Mouse (Mus musculus) stomach, embryonic 15.5 days (tissue): ENCODE data around the gene Rad51. TPM values are rescaled to one million over a fixed set of nuclear protein-coding genes. Genes with fewer than 3 reads are reported as not detected.
A peak's percentile ranks its signal among the peaks of the same experiment; 100 is the strongest.

ENCODE experiments used
- ATAC-seq: fragments of 200-750 bp; cut with Nextera tagmentation; 2 replicates; pipeline ENCODE4 v1.8.0; 2017; ENCODE audit warnings: low read depth, moderate number of reproducible peaks, moderate TSS enrichment; ENCODE audit not compliant: insufficient read depth, low FRiP score
- H3K27ac ChIP-seq: fragments of 300-500 bp; sonication (generic); 2 replicates; pipeline ENCODE4 v1.5.1; 2015; ENCODE audit warnings: mild to moderate bottlenecking, inconsistent platforms
- H3K27me3 ChIP-seq: fragments of 300-500 bp; sonication (generic); replicated peaks from 2 replicates; pipeline ENCODE4 v1.6.1; 2015; ENCODE audit warnings: inconsistent platforms
- H3K36me3 ChIP-seq: fragments of 300-500 bp; sonication (generic); 2 replicates; pipeline ENCODE4 v1.6.1; 2015; ENCODE audit warnings: inconsistent platforms
- H3K4me1 ChIP-seq: fragments of 300-500 bp; sonication (generic); 2 replicates; pipeline ENCODE4 v1.6.1; 2015; ENCODE audit warnings: inconsistent platforms
- H3K4me2 ChIP-seq: fragments of 300-500 bp; sonication (generic); 2 replicates; pipeline ENCODE4 v1.6.1; 2015; ENCODE audit warnings: mild to moderate bottlenecking, inconsistent platforms
- H3K4me3 ChIP-seq: fragments of 300-500 bp; sonication (generic); replicated peaks from 2 replicates; pipeline ENCODE4 v1.5.1; 2015; ENCODE audit warnings: inconsistent platforms
- H3K9ac ChIP-seq: fragments of 300-500 bp; sonication (generic); 2 replicates; pipeline ENCODE4 v1.6.1; 2015; ENCODE audit warnings: inconsistent platforms
- H3K9me3 ChIP-seq: fragments of 300-500 bp; sonication (generic); 2 replicates; pipeline ENCODE4 v1.6.1; 2016; ENCODE audit warnings: inconsistent platforms
- WGBS: fragments of 180-500 bp; shearing (Covaris S2); methylation state at CpG from one replicate; pipeline ENCODE4 v1.1.7; 2015; 5-methylcytosine and 5-hydroxymethylcytosine counted together
- polyA plus RNA-seq: library from polyadenylated mRNA; unstranded; fragments of >200 nt; fragmentation: Nextera tagmentation; extraction: Ambion mirVana; gene quantifications from 2 replicates; pipeline ENCODE4 v1.2.1, GENCODE M21; 2015

Gene Rad51
- polyA plus RNA-seq, 1 experiment from 2014 or later: 42.1 TPM

GRCm38 (mm10) chr2:119166901-119167865 is 54.6 kb downstream of the Rad51 start, which contains the start of gene Gchfr:
Gene Gchfr (plus strand): TSS chr2:119167773.
- Histone ChIP-seq H3K9me3 (no peaks in the 10 kb centered on the region), H3K4me1 (peaks cover 16% of the 10 kb centered on the region), H3K27ac (no peak within 1 kb of the TSS), H3K27me3 (no peaks in the 10 kb centered on the region), H3K4me3 (peak within 1 kb of the TSS; percentile 57), H3K36me3 (0 out of 2 replicates have a peak, but pooled peaks cover 4% of the 10 kb centered on the region), H3K4me2 (peak within 1 kb of the TSS; percentile 100), H3K9ac (peak within 1 kb of the TSS; percentile 38; the same call in 1 of the 2 replicates)
- peak; percentile 76 for ATAC-seq
- WGBS: under 1% methylated on average over 60 of the region's 60 CpGs

DNA sequence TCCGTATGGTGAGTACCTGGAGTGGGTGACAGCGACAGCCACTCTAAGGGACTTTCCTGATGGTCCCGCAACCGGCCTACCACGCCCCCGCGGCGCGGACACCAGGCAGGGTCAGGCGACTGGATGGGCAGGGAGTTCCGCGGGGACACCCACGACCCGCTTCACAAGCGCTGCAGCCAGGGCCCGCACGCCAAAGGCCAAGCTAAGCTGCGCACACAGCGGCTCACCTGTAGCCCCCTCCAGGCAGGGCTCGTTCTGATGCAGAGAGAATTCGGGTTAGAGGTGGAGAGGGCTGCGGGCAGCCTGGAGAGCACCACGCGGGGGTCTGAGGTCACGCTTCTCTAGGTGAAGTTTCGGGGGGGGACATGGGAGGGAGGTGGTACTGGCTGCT is 55.3 kb downstream of the Rad51 start:
- Histone ChIP-seq H3K9me3 (no peaks in the 10 kb centered on the region), H3K9ac (peak overlapping the region; percentile 38; the same call in 1 of the 2 replicates), H3K27ac (no peak overlapping the region), H3K4me1 (peaks cover 22% of the 10 kb centered on the region), H3K27me3 (no peaks in the 10 kb centered on the region), H3K4me3 (peak overlapping the region; percentile 57), H3K4me2 (peak overlapping the region; percentile 100), H3K36me3 (0 out of 2 replicates have a peak, but pooled peaks cover 4% of the 10 kb centered on the region)
- WGBS: 3% methylated on average over 26 of the region's 26 CpGs
- 0 out of 2 replicates have a peak, but pooled peaks have one; percentile 3 for ATAC-seq

DNA sequence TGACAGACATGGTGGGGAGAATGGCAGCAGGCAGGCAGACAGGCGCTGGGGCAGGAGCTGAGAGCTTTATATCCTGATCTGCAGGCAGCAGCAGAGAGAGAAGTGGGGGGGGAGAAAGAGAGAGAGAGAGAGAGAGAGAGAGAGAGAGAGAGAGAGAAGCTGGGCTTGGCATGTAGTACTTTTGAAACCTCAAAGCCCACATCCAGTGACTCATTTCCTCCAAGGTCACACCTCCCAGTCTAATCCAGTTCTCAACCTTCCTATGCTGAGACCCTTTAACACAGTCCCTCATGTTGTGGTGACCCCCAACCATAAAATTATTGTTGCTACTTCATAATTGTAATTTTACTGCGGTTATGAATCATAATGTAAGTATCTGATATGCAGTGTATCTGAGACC is 57.7 kb downstream of the Rad51 start:
- WGBS: 94% methylated on average over 2 of the region's 2 CpGs

DNA sequence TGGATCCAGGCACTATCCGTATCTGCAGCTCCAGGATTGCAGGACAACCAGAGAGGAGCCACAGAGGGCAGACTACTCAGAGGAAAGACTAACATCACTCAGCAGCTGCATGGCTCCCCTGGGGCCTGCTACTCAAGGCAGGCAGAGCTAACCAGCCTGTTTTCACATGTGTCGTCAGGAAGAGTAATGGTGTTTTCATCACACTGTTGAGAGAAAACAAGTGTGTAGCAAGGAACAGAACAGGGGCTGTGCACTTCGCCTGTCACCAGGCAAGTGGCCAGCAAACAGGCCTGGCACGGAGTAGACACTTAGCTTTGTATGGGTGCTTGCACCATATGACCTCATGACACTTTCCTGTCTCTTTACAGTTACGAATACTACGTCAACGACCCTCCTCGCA is 59.0 kb downstream of the Rad51 start:
- no peaks in the 10 kb centered on the region for H3K27me3 ChIP-seq
- H3K4me1 ChIP-seq: peaks cover 28% of the 10 kb centered on the region
- no peak overlapping the region for H3K4me2 ChIP-seq
- no peak overlapping the region for H3K4me3 ChIP-seq
- H3K27ac ChIP-seq: no peak overlapping the region
- no peaks in the 10 kb centered on the region for H3K9me3 ChIP-seq
- 0 out of 2 replicates have a peak, but pooled peaks cover 4% of the 10 kb centered on the region for H3K36me3 ChIP-seq
- H3K9ac ChIP-seq: no peak overlapping the region
- no peak for ATAC-seq
- WGBS: 63% methylated on average over 8 of the region's 8 CpGs

More for the DNA sequence above, 57.7 kb downstream of the Rad51 start:
- ATAC-seq: no peak
- no peak overlapping the region for H3K4me2 ChIP-seq
- H3K27me3 ChIP-seq: no peaks in the 10 kb centered on the region
- H3K27ac ChIP-seq: no peak overlapping the region
- no peak overlapping the region for H3K4me3 ChIP-seq
- peaks cover 28% of the 10 kb centered on the region for H3K4me1 ChIP-seq
- H3K9ac ChIP-seq: no peak overlapping the region
- H3K9me3 ChIP-seq: no peaks in the 10 kb centered on the region
- 0 out of 2 replicates have a peak, but pooled peaks cover 4% of the 10 kb centered on the region for H3K36me3 ChIP-seq

GRCm38 (mm10) chr2:119172446-119172845 is 59.9 kb downstream of the Rad51 start:
- H3K9ac ChIP-seq: no peak overlapping the region
- H3K4me1 ChIP-seq: peaks cover 21% of the 10 kb centered on the region
- H3K4me2 ChIP-seq: no peak overlapping the region
- 0 out of 2 replicates have a peak, but pooled peaks cover 7% of the 10 kb centered on the region for H3K36me3 ChIP-seq
- 85% methylated on average over 7 of the region's 7 CpGs for WGBS
- no peak overlapping the region for H3K27ac ChIP-seq
- no peaks in the 10 kb centered on the region for H3K9me3 ChIP-seq
- no peak for ATAC-seq
- no peak overlapping the region for H3K4me3 ChIP-seq
- no peaks in the 10 kb centered on the region for H3K27me3 ChIP-seq

- Histone ChIP-seq H3K9ac (no peak overlapping the region), H3K27ac (peak overlapping the region; percentile 11; the same call in 1 of the 2 replicates), H3K4me3 (no peak overlapping the region), H3K36me3 (0 out of 2 replicates have a peak, but pooled peaks cover 7% of the 10 kb centered on the region), H3K4me1 (peaks cover 16% of the 10 kb centered on the region), H3K4me2 (peak overlapping the region; percentile 12; the same call in 1 of the 2 replicates), H3K27me3 (no peaks in the 10 kb centered on the region), H3K9me3 (no peaks in the 10 kb centered on the region)
- WGBS: 21% methylated on average over 13 of the region's 13 CpGs
- ATAC-seq: 0 out of 2 replicates have a peak, but pooled peaks have one; percentile 36
These were observed 60.4 kb downstream of the Rad51 start for GRCm38 (mm10) chr2:119172862-119173576.

DNA sequence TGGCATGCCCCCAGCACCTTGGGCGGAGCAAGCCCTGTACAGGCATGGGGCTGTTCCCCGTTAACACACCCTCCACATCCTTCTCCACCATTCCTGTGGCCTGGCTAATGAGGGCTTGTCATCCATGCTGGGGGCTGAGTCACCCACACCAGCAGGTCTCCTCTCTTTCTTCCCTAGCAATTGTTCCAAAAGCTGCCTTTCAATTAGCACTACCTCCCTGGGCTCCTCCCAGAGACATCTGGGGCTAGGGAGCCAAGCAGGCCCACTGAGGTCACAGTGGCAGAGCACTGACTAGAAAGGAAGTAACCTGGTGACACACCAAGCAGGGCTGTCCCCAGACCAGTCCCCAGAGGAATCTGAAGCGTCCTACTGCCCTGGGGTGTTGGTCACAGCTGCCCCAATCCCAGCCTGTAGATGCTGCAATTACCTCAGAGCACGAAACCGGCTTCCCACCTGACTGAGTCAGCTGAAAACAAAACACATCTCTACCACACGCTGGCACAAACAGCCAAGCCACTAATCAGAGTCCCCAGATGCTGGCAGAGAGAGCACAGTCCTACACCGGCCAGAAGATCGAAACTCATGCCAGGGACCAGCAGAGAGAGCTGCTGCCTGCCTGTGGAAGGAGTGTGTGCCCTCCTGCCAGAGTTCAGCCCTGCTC is 61.5 kb downstream of the Rad51 start, which contains the start of gene Gm14137:
TSS of gene Gm14137 (plus strand) at position 519 of the 661 bp plus-strand sequence.
- Histone ChIP-seq H3K4me3 (no peak within 1 kb of the TSS), H3K9ac (no peak within 1 kb of the TSS), H3K36me3 (0 out of 2 replicates have a peak, but pooled peaks cover 8% of the 10 kb centered on the region), H3K4me1 (peaks cover 15% of the 10 kb centered on the region; the same call in 1 of the 2 replicates), H3K27me3 (no peaks in the 10 kb centered on the region), H3K4me2 (no peak within 1 kb of the TSS), H3K9me3 (no peaks in the 10 kb centered on the region), H3K27ac (0 out of 2 replicates have a peak within 1 kb of the TSS, but pooled peaks have one; percentile 16)
- ATAC-seq: no peak
- 60% methylated on average over 8 of the region's 8 CpGs for WGBS

GRCm38 (mm10) chr2:119174866-119175265 is 62.3 kb downstream of the Rad51 start:
- Histone ChIP-seq H3K9ac (no peak overlapping the region), H3K27ac (no peak overlapping the region), H3K4me2 (no peak overlapping the region), H3K36me3 (0 out of 2 replicates have a peak, but pooled peaks cover 13% of the 10 kb centered on the region), H3K27me3 (no peaks in the 10 kb centered on the region), H3K9me3 (no peaks in the 10 kb centered on the region), H3K4me3 (no peak overlapping the region), H3K4me1 (peaks cover 15% of the 10 kb centered on the region; the same call in 1 of the 2 replicates)
- no peak for ATAC-seq
- WGBS: 73% methylated on average over 14 of the region's 14 CpGs

- Histone ChIP-seq H3K27ac (peak overlapping the region; percentile 16; the same call in 1 of the 2 replicates), H3K4me1 (peaks cover 15% of the 10 kb centered on the region; the same call in 1 of the 2 replicates), H3K36me3 (0 out of 2 replicates have a peak, but pooled peaks cover 13% of the 10 kb centered on the region), H3K27me3 (no peaks in the 10 kb centered on the region), H3K9ac (no peak overlapping the region), H3K4me2 (no peak overlapping the region), H3K4me3 (no peak overlapping the region), H3K9me3 (no peaks in the 10 kb centered on the region)
- no peak for ATAC-seq
- 50% methylated on average over 6 of the region's 6 CpGs for WGBS
These were observed 63.0 kb downstream of the Rad51 start for GRCm38 (mm10) chr2:119175614-119176013.

- no peak for ATAC-seq
- Histone ChIP-seq H3K27ac (no peak overlapping the region), H3K36me3 (0 out of 2 replicates have a peak, but pooled peaks cover 10% of the 10 kb centered on the region), H3K27me3 (no peaks in the 10 kb centered on the region), H3K9ac (no peak overlapping the region), H3K4me1 (peaks cover 13% of the 10 kb centered on the region; the same call in 1 of the 2 replicates), H3K9me3 (no peaks in the 10 kb centered on the region), H3K4me3 (no peak overlapping the region), H3K4me2 (no peak overlapping the region)
- 50% methylated on average over 3 of the region's 3 CpGs for WGBS
These were observed 64.2 kb downstream of the Rad51 start for GRCm38 (mm10) chr2:119176761-119177160.
